Mouse (Mus musculus): ENCODE results near the gene Sbk3.
A peak's percentile ranks its signal among the peaks of the same experiment; 100 is the strongest.

Sbk3 gene

GRCm38 (mm10) chr7:4933103-4933502 lies 37.9 kb downstream of the Sbk3 start:
- no peak for DNase-seq (ENCODE audit: low spot score in 2 of 2)

- no peak for DNase-seq (ENCODE audit: low spot score in 2 of 2)
These were observed 42.6 kb downstream of the Sbk3 start for GRCm38 (mm10) chr7:4928323-4928722.

GRCm38 (mm10) chr7:4927711-4928110 lies 43.3 kb downstream of the Sbk3 start:
- no peak for DNase-seq (ENCODE audit: low spot score in 2 of 2)

GRCm38 (mm10) chr7:4926849-4927248 lies 44.1 kb downstream of the Sbk3 start:
- no peak for DNase-seq (ENCODE audit: low spot score in 2 of 2)

- DNase-seq (ENCODE audit: low spot score in 2 of 2) = peak; percentile 66 to 67
These were observed 45.3 kb downstream of the Sbk3 start, which contains the start of gene Ssc5d for GRCm38 (mm10) chr7:4925441-4926381. Ssc5d (plus strand) TSS chr7:4925785.

- peak; percentile 78 to 81 for DNase-seq (ENCODE audit: low spot score in 2 of 2)
These were observed 46.1 kb downstream of the Sbk3 start for GRCm38 (mm10) chr7:4924891-4925301.

- no peak for DNase-seq (ENCODE audit: low spot score in 2 of 2)
These were observed 46.5 kb downstream of the Sbk3 start for GRCm38 (mm10) chr7:4924483-4924882.

- peak in 1 of 2 experiments; percentile 49 for DNase-seq (ENCODE audit: low spot score in 2 of 2)
These were observed 47.2 kb downstream of the Sbk3 start for GRCm38 (mm10) chr7:4923586-4924364.

- DNase-seq (ENCODE audit: low spot score in 2 of 2) = no peak
These were observed 47.9 kb downstream of the Sbk3 start for GRCm38 (mm10) chr7:4922931-4923565.

- DNase-seq (ENCODE audit: low spot score in 2 of 2) = peak; percentile 65 to 74
These were observed 48.5 kb downstream of the Sbk3 start for GRCm38 (mm10) chr7:4922508-4922907.

- no peak for DNase-seq (ENCODE audit: low spot score in 2 of 2)
These were observed 49.0 kb downstream of the Sbk3 start, which contains the start of gene Nat14 for GRCm38 (mm10) chr7:4921824-4922482. Nat14 (plus strand) TSS chr7:4922028.

- no peak for DNase-seq (ENCODE audit: low spot score in 2 of 2)
These were observed 49.8 kb downstream of the Sbk3 start for GRCm38 (mm10) chr7:4920976-4921823.

- DNase-seq (ENCODE audit: low spot score in 2 of 2) = no peak
These were observed 50.5 kb downstream of the Sbk3 start for GRCm38 (mm10) chr7:4920496-4920895.

- no peak for DNase-seq (ENCODE audit: low spot score in 2 of 2)
These were observed 51.0 kb downstream of the Sbk3 start for GRCm38 (mm10) chr7:4919971-4920370.

GRCm38 (mm10) chr7:4919096-4919495 lies 51.9 kb downstream of the Sbk3 start:
- no peak for DNase-seq (ENCODE audit: low spot score in 2 of 2)

GRCm38 (mm10) chr7:4918681-4919080 lies 52.3 kb downstream of the Sbk3 start:
- DNase-seq (ENCODE audit: low spot score in 2 of 2) = no peak

- no peak for DNase-seq (ENCODE audit: low spot score in 2 of 2)
These were observed 53.5 kb downstream of the Sbk3 start for GRCm38 (mm10) chr7:4917494-4917893.

- DNase-seq (ENCODE audit: low spot score in 2 of 2) = peak in 1 of 2 experiments; percentile 35
These were observed 55.1 kb downstream of the Sbk3 start for GRCm38 (mm10) chr7:4915669-4916416.

All from heart, adult 9 months (tissue).